Mouse (Mus musculus): ENCODE results near the gene Sacm1l. TPM values are rescaled to one million over a fixed set of nuclear protein-coding genes. Genes with fewer than 3 reads are reported as not detected.

Gene Sacm1l
- polyA plus RNA-seq, 1 experiment from 2014 or later = 41.0 TPM

- peak overlapping the region; percentile 96 for H3K4me3 ChIP-seq
- H3K36me3 ChIP-seq (ENCODE audit: poor library complexity, severe bottlenecking) = no peaks in the 10 kb centered on the region
- peak overlapping the region; percentile 94 for H3K9ac ChIP-seq
- WGBS = 30% methylated on average over 11 of the region's 11 CpGs
- H3K4me2 ChIP-seq = peak overlapping the region; percentile 57
- no peak for ATAC-seq
- no peaks in the 10 kb centered on the region for H3K9me3 ChIP-seq (replicated peaks)
- peaks cover 24% of the 10 kb centered on the region for H3K4me1 ChIP-seq
- H3K27ac ChIP-seq = peak overlapping the region; percentile 96
- H3K27me3 ChIP-seq = no peaks in the 10 kb centered on the region
Measured at GRCm38 (mm10) chr9:123530566-123531130, 1.1 kb downstream of the Sacm1l start.

- peak overlapping the region; percentile 94; the same call in 1 of the 2 replicates for H3K9ac ChIP-seq
- H3K27me3 ChIP-seq = no peaks in the 10 kb centered on the region
- ATAC-seq = no peak
- peak overlapping the region; percentile 96 for H3K4me3 ChIP-seq
- H3K9me3 ChIP-seq (replicated peaks) = no peaks in the 10 kb centered on the region
- peaks cover 24% of the 10 kb centered on the region for H3K4me1 ChIP-seq
- no peaks in the 10 kb centered on the region for H3K36me3 ChIP-seq (ENCODE audit: poor library complexity, severe bottlenecking)
- H3K4me2 ChIP-seq = peak overlapping the region; percentile 57
- H3K27ac ChIP-seq = no peak overlapping the region
Measured at GRCm38 (mm10) chr9:123531234-123531633, 1.7 kb downstream of the Sacm1l start.

- WGBS = 90% methylated on average over 2 of the region's 2 CpGs
- H3K4me1 ChIP-seq = peaks cover 10% of the 10 kb centered on the region
- no peak overlapping the region for H3K27ac ChIP-seq
- no peak overlapping the region for H3K4me2 ChIP-seq
- no peaks in the 10 kb centered on the region for H3K27me3 ChIP-seq
- H3K36me3 ChIP-seq (ENCODE audit: poor library complexity, severe bottlenecking) = no peaks in the 10 kb centered on the region
- no peak overlapping the region for H3K9ac ChIP-seq
- no peak for ATAC-seq
- H3K4me3 ChIP-seq = no peak overlapping the region
- H3K9me3 ChIP-seq (replicated peaks) = no peaks in the 10 kb centered on the region
Measured at GRCm38 (mm10) chr9:123536613-123537012, 7.1 kb downstream of the Sacm1l start.

GRCm38 (mm10) chr9:123538189-123538588, 8.6 kb downstream of the Sacm1l start:
- Histone ChIP-seq H3K36me3 (ENCODE audit: poor library complexity, severe bottlenecking) (peaks cover 3% of the 10 kb centered on the region; the same call in 1 of the 2 replicates), H3K4me1 (peaks cover 9% of the 10 kb centered on the region), H3K4me3 (no peak overlapping the region), H3K27me3 (no peaks in the 10 kb centered on the region), H3K4me2 (no peak overlapping the region), H3K9me3 (replicated peaks) (no peaks in the 10 kb centered on the region), H3K27ac (no peak overlapping the region), H3K9ac (no peak overlapping the region)
- no peak for ATAC-seq
- 80% methylated on average over 4 of the region's 4 CpGs for WGBS

- Histone ChIP-seq H3K36me3 (ENCODE audit: poor library complexity, severe bottlenecking) (peaks cover 3% of the 10 kb centered on the region; the same call in 1 of the 2 replicates), H3K27me3 (no peaks in the 10 kb centered on the region), H3K9ac (no peak overlapping the region), H3K9me3 (replicated peaks) (no peaks in the 10 kb centered on the region), H3K4me2 (no peak overlapping the region), H3K4me3 (no peak overlapping the region), H3K4me1 (peaks cover 9% of the 10 kb centered on the region), H3K27ac (no peak overlapping the region)
- 40% methylated on average over 1 of the region's 1 CpGs for WGBS
- ATAC-seq = no peak
Measured at GRCm38 (mm10) chr9:123539093-123539492, 9.5 kb downstream of the Sacm1l start.

GRCm38 (mm10) chr9:123539823-123540222, 10.3 kb downstream of the Sacm1l start:
- Histone ChIP-seq H3K27me3 (no peaks in the 10 kb centered on the region), H3K4me1 (peaks cover 9% of the 10 kb centered on the region), H3K36me3 (ENCODE audit: poor library complexity, severe bottlenecking) (peaks cover 3% of the 10 kb centered on the region; the same call in 1 of the 2 replicates), H3K27ac (no peak overlapping the region), H3K9me3 (replicated peaks) (no peaks in the 10 kb centered on the region), H3K4me2 (no peak overlapping the region), H3K4me3 (no peak overlapping the region), H3K9ac (no peak overlapping the region)
- no peak for ATAC-seq
- WGBS = 91% methylated on average over 2 of the region's 2 CpGs

- peaks cover 70% of the 10 kb centered on the region for H3K36me3 ChIP-seq (ENCODE audit: poor library complexity, severe bottlenecking)
Measured at GRCm38 (mm10) chr9:123554599-123554998, 25.0 kb downstream of the Sacm1l start.

GRCm38 (mm10) chr9:123577360-123578192, 48.0 kb downstream of the Sacm1l start:
- Histone ChIP-seq H3K27ac (no peak overlapping the region), H3K36me3 (ENCODE audit: poor library complexity, severe bottlenecking) (peaks cover 23% of the 10 kb centered on the region), H3K9ac (no peak overlapping the region), H3K4me3 (no peak overlapping the region), H3K9me3 (replicated peaks) (no peaks in the 10 kb centered on the region), H3K4me1 (no peaks in the 10 kb centered on the region), H3K4me2 (no peak overlapping the region), H3K27me3 (no peaks in the 10 kb centered on the region)
- ATAC-seq = no peak
- 89% methylated on average over 10 of the region's 10 CpGs for WGBS

More at GRCm38 (mm10) chr9:123554599-123554998, 25.0 kb downstream of the Sacm1l start:
- H3K9me3 ChIP-seq (replicated peaks) = no peaks in the 10 kb centered on the region
- 2% methylated on average over 3 of the region's 3 CpGs for WGBS
- no peak overlapping the region for H3K9ac ChIP-seq
- peaks cover 8% of the 10 kb centered on the region for H3K4me1 ChIP-seq
- no peaks in the 10 kb centered on the region for H3K27me3 ChIP-seq
- no peak overlapping the region for H3K4me3 ChIP-seq
- no peak overlapping the region for H3K27ac ChIP-seq
- no peak for ATAC-seq
- H3K4me2 ChIP-seq = no peak overlapping the region

GRCm38 (mm10) chr9:123589240-123589910, 59.8 kb downstream of the Sacm1l start:
- Histone ChIP-seq H3K4me3 (no peak overlapping the region), H3K27me3 (no peaks in the 10 kb centered on the region), H3K9ac (no peak overlapping the region), H3K4me2 (no peak overlapping the region), H3K4me1 (no peaks in the 10 kb centered on the region), H3K27ac (no peak overlapping the region), H3K36me3 (ENCODE audit: poor library complexity, severe bottlenecking) (peaks cover 34% of the 10 kb centered on the region), H3K9me3 (replicated peaks) (no peaks in the 10 kb centered on the region)
- 89% methylated on average over 7 of the region's 7 CpGs for WGBS
- no peak for ATAC-seq

GRCm38 (mm10) chr9:123595194-123595593, 65.6 kb downstream of the Sacm1l start:
- H3K4me2 ChIP-seq = no peak overlapping the region
- ATAC-seq = no peak
- no peak overlapping the region for H3K27ac ChIP-seq
- no peaks in the 10 kb centered on the region for H3K9me3 ChIP-seq (replicated peaks)
- no peaks in the 10 kb centered on the region for H3K27me3 ChIP-seq
- 96% methylated on average over 4 of the region's 4 CpGs for WGBS
- no peaks in the 10 kb centered on the region for H3K4me1 ChIP-seq
- H3K9ac ChIP-seq = no peak overlapping the region
- H3K36me3 ChIP-seq (ENCODE audit: poor library complexity, severe bottlenecking) = peaks cover 12% of the 10 kb centered on the region
- no peak overlapping the region for H3K4me3 ChIP-seq

GRCm38 (mm10) chr9:123596910-123597309, 67.4 kb downstream of the Sacm1l start:
- WGBS = 97% methylated on average over 2 of the region's 2 CpGs
- no peak for ATAC-seq
- Histone ChIP-seq H3K4me3 (no peak overlapping the region), H3K27ac (no peak overlapping the region), H3K4me1 (no peaks in the 10 kb centered on the region), H3K36me3 (ENCODE audit: poor library complexity, severe bottlenecking) (peaks cover 12% of the 10 kb centered on the region), H3K9me3 (replicated peaks) (no peaks in the 10 kb centered on the region), H3K4me2 (no peak overlapping the region), H3K27me3 (no peaks in the 10 kb centered on the region), H3K9ac (no peak overlapping the region)

- no peak overlapping the region for H3K4me2 ChIP-seq
- H3K4me3 ChIP-seq = no peak overlapping the region
- H3K36me3 ChIP-seq (ENCODE audit: poor library complexity, severe bottlenecking) = peaks cover 12% of the 10 kb centered on the region
- no peaks in the 10 kb centered on the region for H3K27me3 ChIP-seq
- no peak for ATAC-seq
- 95% methylated on average over 2 of the region's 2 CpGs for WGBS
- no peaks in the 10 kb centered on the region for H3K9me3 ChIP-seq (replicated peaks)
- H3K27ac ChIP-seq = no peak overlapping the region
- H3K4me1 ChIP-seq = no peaks in the 10 kb centered on the region
- H3K9ac ChIP-seq = no peak overlapping the region
Measured at GRCm38 (mm10) chr9:123597376-123597775, 67.8 kb downstream of the Sacm1l start.

Measured in forebrain, embryonic 13.5 days (tissue).